Mouse (Mus musculus): ENCODE measurements around the gene Trim8.

Trim8 gene

DNA sequence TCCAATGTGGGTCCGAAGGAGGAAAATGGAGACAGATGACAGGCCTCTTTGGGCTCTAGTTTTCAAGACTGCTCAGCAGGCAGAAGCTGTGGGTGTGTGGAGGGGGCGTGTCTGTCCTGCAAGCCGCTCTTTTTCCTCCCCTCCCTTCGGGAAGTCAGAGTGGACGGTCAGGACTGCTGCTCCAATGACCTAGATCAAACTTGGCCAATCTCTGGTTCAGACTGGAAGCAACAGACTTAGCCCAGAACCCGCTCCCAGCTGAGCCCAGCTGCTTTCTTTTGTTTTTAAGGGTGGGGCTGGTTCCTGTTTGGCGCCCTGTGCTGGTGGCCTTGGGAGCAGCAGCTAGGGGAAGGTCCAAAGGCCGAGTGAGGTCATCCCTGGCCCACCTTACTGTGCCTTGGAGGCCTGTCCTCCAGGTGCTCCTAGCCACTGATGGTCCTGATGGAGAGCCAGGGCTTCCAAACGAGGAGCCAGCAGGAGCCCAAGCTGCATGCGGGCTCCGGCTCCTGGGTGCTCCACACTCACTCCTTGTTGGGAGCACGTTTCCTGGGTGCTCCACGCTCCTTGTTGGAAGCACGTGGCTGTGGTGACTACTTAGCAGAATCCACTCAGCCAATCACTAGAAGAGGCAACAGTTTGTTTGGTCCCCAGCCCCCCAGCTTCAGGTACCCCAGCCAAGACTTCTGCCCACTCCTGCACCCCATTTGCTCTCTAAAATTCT, 23.3 kb downstream of the Trim8 start:
- peak; percentile 89 for DNase-seq

DNA sequence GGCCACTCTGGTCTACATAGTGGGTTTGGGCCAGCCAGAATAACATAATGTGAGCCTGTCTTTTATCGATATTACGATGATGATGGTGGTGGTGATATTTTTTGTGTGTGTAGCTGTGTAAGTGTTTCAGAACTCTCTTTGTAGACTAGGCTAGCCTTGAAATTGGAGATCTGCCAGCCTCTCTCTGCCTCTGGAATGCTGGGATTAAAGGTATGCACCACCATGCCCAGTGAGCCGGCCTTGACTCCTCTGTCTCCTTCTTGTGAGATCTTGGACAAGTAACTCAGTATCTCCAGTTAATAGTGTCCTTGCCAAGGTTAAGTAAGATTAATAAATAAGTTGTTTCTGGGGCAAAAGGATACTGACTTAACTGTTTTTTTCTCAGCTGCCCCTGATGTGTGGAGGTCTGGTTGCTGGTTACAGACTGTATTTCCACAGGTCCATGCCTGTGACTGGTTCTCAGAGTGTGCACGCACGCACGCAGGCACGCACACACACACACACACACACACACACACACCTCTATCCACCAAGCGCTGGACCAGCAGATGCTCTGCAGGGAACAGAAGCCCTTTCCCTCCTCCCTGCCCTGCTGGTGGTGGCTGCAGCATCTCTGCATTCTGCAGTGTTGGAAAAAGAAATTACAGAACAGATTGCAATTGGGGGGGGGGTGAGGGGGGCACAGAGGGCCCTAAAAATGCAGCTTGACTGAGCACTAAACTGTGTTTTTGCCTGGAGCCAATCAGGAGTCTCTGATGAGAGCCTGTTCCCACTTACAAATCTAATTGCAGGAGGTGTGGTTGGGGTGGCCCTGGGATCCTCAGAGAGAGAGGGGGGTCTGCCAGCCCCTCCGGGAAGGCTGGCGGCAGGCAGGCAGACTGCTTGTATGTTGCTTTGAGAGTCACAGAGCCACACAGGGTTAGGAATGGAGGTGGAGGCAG, 24.5 kb downstream of the Trim8 start:
- no peak for DNase-seq

DNA sequence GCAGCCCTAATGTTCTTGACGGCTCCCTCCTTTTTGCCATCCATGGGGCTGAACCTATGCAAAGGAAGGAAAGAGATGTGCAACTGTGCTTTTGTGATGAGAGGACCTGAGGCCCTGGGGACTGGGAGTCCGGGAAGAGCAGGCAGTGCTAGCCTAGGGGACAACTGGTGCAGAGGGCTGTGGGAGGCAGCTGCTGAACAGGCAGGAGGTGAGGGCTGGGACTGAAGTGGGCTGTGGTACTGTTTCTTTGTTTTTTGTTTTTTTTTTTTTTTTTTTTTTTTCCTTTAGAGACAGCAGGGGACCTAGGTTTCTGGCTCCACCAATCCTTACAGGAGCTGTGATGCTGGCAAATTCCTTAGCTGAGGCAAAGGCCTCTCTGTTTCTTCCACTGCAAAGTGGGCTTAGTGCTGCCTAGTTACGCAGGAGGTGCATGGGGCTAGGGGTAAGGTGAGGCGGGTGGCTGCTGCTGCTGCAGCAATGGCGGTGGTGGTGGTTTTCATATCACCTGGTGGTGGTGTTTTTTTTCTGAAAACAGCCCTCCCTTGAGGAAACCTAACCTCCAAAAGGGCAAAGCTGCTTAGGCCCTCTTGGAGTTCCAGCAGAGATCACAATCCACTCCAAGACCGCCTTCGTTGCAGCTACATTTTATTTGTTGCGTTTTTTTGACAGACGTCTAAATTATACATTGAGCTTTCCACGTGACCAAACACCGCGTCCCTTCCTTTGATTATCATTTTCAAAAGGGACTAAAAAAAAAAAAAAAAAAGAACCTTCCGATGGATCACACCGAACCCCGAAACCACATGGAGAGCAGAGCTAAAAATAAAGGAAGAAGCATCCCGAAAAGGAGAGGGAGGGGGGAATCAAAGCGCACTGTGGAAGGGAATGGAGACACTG, 26.4 kb downstream of the Trim8 start:
- no peak for DNase-seq

DNA sequence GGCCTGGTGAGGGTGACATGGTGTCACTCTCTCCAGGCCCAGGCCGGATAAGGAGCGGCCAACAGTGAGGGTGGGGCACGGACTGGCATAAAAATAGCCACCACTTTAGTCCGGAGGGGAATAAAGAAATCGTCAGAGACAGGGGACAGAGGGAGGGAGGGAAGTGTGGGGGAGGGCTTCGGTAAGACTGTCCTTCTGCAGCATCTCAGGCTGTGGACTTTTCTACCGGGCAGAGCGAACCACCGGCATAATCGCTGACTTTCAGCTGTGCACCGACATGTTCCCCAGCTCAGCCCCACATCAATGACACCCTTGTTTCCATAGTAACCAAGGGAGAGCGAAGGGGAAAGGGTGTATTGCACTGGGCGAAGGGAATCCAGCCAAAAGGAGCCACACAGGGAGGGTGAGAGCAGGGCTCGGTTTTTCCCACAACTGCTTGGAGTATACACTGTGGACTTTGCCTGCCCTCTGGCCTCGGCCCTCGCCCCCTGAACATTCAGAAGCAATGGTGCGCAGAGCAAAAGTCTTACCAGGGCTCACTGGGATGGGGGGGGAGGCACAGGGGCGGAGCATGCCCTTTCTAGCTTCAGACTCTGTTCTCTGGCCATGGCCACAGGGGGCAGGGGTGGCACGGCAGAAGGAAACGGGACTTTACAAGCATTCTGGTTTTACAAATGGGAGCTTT, 27.2 kb downstream of the Trim8 start:
- peak; percentile 84 for DNase-seq

DNA sequence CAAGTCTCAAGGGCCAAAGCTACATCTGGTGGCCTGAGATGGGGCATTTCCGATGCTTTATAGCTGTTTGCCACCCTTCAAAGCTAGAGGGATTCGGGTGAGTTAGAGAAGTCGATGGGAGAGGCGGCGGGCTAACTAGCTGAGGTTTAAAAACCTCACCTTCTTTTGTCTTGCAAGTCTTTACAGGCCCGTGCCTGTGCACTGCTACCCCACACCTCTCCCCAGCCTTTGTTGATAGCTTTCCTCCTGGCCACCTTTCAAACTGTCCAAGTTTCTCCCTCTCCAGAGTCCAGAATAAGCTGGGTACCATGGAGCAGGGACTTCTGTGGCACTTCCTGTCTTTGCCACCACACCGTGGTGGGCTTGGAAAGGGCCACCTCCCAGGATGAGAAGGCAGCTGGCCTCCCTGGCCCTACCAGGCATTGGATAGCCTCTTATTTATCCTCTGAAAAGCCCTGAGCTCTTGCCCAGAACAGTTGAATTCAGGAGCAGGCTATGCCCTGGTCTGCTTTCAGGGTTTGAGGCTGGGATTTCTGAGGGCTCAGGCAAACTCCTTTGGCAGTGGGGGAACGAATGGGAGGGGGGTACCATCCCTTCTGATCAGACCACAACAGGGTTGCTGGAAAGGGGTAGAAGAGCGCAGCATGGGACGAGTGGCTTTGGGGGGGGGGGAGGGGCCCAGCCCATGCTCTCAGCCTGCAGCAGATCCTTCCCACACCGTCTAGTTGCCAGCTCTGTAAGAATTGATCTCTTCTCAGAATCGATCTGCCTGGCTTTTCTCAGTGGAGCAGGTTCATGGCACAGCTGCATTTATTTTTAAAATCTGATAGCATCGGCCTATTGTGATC, 28.3 kb downstream of the Trim8 start:
- DNase-seq: no peak

DNA sequence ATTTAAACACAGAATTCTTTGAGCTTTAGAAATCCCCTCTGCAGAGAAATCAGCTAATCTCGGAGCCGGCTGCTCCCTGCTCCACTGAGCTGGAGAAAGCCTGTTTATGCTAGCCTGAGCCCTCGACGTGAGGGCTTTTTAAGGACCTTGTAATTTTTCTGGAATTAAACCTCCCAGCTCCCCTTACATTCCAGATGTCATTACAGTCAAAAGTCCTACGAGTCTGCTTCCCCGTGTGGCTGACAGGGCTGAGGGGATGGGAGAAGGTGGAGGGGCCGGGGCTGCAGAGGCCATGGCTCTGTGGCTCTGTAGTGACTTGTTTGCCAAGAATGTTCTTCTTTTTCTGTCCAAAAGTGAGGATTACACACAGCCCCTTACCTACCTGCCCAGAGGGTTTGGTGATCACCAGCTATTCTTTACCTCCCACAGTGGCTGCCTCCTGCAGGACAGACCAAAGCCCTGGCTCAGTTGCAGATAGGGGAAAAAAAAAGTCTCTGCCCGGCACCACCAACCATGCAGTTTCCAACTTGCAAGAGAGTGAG, 29.0 kb downstream of the Trim8 start:
- no peak for DNase-seq

DNA sequence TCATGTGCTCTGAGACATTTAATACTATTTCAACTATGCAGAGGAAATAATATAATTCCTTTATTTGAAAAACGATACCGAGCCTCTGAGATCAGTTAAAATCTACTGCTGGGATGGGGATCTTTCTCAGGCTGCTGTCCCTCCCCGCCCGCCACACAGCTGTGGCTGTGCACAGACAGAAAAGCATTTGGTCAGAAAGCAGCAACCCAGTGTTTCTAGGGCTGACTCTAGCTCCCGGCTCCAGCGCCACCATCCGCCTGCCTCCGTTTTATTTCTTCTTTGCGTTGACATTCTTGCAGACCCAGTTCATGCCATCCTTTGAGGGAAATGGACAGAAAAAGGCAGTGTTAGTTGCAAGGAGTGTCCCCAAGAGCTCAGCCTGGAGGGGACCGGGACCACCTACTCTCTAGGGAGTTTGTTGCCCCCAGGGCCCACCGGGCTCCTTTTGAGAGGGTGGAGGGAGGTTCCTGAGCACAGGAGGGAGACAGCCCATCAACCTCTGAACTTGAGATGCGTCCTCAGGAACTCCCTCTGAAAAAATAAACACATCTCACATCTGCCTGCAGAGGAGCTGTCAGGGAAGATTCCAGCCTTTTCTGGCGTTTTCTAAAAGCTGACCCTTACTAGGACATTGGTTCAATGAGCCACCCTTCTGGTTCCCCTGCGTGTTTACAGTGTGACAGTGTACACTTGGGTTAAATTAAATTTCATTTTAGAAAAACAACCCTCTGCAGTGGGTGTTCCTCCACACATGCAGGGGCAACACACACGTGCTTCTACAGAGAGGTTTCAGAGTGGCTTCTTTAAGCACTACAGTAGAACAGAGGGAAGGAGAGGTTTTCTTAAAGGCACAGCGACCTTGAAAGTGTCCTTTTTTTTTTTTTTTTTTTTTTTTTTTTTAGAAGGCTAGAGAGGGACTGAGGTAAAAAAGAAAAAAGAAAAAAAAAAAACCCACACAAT, 29.8 kb downstream of the Trim8 start:
- no peak for DNase-seq

DNA sequence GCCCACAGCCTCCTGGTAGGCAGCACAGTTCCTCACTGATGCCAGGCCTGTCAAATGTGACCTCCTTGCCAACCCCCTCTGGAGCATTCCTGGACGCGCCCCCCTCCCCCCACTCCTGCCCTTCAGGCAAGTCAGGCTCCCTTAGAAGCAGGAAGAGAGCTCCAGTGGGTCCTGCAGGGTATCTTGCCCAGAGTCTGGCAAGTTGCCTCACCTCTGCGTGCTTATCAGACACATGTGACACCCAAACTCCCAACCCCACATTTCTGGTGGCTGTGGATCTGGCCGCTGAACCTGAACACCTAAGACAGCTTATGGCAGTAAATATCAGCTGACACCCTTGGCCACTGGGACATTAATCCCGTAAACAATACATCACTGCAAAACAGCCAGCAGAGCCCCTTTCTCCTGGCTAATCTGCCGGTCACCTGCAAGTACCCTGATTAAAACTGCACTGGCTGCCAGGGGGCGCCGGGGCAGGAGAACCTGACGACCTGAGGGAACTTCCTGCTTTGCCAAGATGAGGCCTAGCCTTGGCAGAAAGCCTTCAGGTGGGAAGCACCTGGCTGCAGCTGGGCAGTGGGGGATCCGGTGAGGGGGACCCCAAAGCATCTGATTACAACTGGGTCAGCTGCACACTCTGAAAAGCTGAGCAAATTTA, 30.7 kb downstream of the Trim8 start:
- no peak for DNase-seq

DNA sequence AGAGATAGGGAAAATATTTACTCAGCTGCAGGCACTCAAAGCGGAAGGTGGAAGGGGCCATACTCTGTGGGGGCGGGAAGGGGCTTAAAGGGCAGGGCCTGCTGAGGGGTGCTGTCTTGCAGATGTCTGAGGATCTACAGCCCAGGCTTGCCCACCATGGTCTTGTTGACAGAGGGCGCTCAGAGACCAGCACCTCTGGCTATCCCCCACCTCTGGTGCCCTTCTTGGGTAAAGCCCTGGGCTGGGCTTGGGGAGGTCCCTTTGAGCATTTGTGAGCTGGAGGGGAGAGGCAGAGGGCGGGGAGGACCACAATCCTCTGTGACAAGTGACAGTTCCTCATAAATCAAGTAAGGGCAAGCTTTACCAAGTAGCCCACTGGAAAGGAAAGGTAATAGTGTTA, 31.6 kb downstream of the Trim8 start:
- no peak for DNase-seq

DNA sequence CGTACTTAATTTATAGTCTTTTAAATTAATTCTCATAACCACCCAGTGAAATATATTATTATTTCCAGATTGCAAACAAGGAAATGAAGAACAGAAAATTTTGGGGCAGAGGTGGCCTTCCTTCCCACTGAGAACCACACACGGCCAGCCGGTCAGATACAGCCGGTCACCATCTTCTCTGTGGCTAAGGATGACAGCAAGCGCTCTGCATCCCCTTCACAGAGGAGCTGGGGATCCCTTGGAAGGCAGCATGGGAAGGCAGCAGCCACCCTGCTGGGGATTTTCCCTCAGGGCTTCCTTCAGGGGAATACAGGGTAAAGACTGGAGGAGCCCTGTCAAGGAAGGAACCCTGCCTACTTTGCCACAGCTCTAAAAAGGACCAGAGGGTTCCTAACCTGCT, 32.0 kb downstream of the Trim8 start:
- no peak for DNase-seq

DNA sequence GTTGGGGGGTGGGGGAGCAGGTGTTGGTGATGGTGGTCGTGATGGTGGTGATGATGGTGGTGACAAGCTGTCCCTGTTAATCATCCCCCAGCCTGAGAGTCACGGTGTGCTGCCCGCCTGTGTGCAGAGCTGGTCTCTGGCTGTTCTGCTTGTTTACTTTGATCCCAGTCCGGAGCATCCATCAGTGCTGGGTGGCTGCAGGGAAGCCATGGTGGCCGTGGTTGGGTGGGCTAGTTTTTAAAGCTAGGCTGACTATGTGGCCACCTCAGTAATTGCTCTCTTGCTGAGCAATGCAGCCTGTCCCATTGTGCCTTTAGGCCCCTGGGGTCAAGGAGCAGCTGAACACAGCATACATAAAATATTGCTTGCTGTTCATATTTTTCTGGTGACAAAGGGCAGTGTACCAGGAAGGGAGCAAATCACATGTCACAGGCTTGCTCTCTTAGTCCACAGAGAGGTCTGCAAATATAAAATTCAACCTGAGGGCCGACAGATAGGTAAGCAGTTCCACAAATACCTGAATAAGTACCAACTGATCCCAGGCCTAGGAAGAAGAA, 33.1 kb downstream of the Trim8 start:
- no peak for DNase-seq

DNA sequence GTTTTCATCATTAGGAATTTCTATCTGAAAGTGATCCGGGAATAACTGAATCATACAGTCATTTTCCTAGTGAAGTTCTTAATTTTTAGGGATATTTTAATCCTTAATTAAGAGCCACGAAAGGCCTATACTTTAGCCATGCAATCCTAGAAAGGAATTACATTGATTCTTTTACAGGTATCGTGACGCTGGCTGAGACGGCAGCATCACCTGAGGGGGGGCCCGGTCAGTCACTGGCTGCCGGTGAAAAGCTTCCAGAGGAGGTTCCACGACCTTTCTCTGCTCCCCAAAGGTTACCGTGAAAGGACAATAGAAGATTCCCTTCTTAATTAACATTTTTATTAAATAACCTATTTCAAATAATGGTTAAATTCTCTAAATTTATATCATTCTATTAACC, 35.9 kb downstream of the Trim8 start:
- DNase-seq: no peak

DNA sequence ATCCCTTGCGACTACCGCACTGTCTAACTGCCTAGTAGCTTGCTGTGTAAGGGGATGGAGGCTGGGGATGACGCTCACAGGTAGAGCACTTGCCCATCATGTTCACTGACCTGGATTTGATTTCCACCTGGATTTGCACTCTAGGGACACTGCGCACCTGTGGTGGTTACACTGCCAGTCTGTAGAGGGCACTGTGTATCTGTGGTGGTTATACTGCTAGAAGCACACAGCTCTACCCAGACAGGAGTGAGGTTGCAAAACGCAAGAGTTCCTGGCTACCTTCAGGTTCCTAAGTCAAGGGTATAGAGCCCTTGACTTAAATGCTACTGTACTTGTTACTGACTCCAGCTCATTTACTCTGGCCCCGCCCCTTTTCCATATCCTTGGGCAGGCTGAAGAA, 36.7 kb downstream of the Trim8 start:
- peak; percentile 66 for DNase-seq

DNA sequence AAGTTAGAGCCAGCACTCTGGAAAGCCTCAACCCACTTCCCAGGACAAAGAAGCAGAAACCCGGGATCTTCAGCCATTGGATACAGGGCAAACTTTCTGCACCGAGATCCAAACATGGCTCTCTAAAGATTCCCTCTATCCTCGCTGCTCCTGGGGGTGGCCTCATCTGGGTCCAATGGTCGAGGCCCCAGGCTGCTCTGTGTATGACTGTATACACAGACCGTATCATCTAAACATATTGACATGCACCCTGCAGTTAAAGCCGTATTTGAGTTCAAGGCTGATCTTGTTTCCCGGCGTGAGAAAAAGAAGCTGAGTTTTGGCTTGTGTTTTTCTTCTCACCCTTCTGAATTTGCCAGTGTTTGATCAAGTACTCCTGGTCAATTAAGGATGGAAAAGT, 41.2 kb downstream of the Trim8 start:
- no peak for DNase-seq

DNA sequence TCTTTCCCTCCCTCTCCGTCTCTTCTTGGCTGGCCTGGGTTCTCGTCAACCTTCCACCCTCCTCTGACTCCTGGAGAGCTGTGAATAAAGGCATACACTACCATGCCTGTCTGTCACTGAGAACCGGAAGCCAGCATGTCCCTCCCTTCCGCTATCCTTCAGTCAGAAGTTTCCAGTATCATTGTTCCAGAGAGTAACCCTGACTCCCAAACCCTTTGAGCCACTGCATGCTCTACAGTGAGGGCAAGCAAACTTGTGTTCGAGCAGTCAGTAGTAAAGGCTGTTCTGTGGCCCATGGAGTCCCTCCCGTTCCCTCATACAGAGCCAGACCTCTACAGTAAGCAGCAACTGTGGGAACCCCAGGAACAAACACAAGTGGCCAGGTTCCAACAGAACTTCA, 46.1 kb downstream of the Trim8 start:
- no peak for DNase-seq

DNA sequence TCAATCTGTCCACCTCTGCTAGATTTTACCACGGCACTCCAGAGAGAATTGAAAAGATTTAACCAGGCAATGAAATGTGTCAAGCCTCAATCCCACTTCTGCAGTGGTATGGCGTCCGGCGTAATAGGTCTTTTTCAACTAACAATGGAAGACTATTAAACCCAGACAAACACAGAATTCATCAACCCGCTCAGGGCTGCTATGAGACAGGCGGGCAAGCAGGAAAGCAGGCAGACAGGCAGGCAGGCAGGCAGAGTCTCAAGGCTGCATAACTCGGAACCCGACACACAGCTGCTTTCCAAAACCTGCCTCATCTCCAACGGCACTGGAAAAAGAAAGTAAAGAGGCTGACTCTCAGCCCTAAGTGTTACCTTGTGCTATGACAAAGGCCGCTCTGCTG, 46.6 kb downstream of the Trim8 start:
- DNase-seq: no peak

DNA sequence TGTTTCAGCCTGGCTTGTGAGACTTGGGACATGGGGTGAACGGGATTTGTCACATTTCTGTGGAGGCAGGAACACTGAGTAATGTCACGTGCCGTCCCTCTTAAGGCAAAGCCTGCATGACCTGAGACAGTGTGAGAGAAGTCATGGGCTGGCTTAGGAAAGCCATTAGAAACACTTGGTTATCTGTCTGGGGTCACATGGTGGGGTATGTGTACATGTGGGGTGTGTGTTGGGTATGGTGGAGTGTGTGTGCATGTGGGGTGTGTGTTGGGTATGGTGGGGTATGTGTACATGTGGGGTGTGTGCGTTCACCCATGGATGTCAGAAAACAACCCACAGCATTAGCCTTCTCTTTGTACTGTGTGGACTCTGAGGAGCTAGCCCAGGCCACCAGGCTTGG, 48.9 kb downstream of the Trim8 start:
- no peak for DNase-seq

DNA sequence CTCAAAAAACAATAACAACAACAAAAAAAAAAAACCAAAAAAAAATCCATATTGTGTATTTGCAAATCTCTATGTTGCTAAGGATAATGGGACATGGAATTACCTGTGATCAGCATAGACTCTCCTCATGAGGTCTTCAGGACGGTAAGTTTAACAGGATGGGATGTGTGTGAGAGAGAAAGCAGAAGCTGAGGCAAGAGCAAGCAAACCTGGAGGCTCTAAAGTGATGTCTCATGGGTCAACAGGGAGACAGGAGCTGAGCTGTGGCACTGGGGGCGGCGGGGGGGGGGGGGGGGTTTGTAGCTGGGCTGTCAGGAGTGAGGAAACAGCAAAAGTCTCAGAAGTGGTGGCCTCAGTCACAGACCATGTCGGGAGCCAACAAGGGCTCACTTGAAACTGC, 51.0 kb downstream of the Trim8 start:
- DNase-seq: no peak

DNA sequence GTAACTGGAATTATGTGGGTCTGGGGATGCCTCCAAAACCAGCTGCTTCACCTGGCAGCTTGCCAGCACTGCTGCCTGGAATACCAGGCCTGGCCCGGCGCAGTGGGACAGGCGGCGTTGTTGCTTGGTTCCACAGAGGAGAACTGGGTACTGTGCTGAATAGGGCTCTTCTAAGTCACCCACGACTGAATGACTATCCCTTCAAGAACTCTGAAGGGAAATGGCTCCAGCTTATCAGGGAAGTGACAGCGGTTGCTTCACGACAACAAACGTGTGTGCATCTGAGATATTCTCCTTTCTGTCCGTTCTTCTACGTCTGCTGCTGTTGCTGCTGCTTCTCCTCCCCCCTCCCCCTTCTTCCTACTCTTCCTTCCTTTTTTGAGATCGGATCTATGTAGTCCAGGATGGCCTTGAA, 52.0 kb downstream of the Trim8 start:
- peak; percentile 50 for DNase-seq

Data from lung, postnatal 36 days (tissue).